Mouse (Mus musculus): ENCODE results near the gene Olfr313.

- TF ChIP-seq MYC (IDR thresholded peaks at IDR 0.05; ENCODE audit: low read depth, low read length) (no peak), CTCF (IDR thresholded peaks at IDR 0.05 in 2 of 3, conservative IDR thresholded peaks at IDR 0.05 in 1 of 3; ENCODE audit: control insufficient read depth in 1 of 3, insufficient read depth in 1 of 3, low read depth in 2 of 3, low read length in 3 of 3, poor library complexity in 1 of 3, severe bottlenecking in 1 of 3) (no peak), TCF12 (IDR thresholded peaks at IDR 0.05; ENCODE audit: low read depth, low read length) (no peak), NRF1 (IDR thresholded peaks at IDR 0.05; ENCODE audit: insufficient read depth, low read depth, low read length, poor library complexity, severe bottlenecking) (no peak), USF1 (IDR thresholded peaks at IDR 0.05; ENCODE audit: low read depth, low read length) (no peak)
These were observed 32.8 kb downstream of the Olfr313 start for GRCm38 (mm10) chr11:58847636-58848035.
